Mouse (Mus musculus) forebrain, embryonic 14.5 days (tissue): ENCODE data around the gene Ndufs5. TPM values are rescaled to one million over a fixed set of nuclear protein-coding genes. Genes with fewer than 3 reads are reported as not detected.
A peak's percentile ranks its signal among the peaks of the same experiment; 100 is the strongest.

Experiments used
- ATAC-seq: fragments of 200-750 bp; cut with Nextera tagmentation; 2 replicates; pipeline ENCODE4 v1.8.0; 2017; ENCODE audit warnings: mild to moderate bottlenecking, moderate library complexity
- DNase-seq: peaks from one replicate; pipeline ENCODE4 v3.0.0-alpha.2; 2015; ENCODE audit warnings: low spot score
- H3K27ac ChIP-seq: fragments of 300-500 bp; sonication (generic); 2 replicates; pipeline ENCODE4 v1.5.1; 2014; ENCODE audit warnings: low read depth, mild to moderate bottlenecking, control low read depth, low read length, moderate library complexity
- H3K27me3 ChIP-seq: fragments of 300-500 bp; sonication (generic); replicated peaks from 2 replicates; pipeline ENCODE4 v1.6.1; 2014; ENCODE audit warnings: low read length, control low read depth, mixed read lengths; ENCODE audit not compliant: control insufficient read depth, insufficient read depth
- H3K36me3 ChIP-seq: fragments of 300-500 bp; sonication (generic); 2 replicates; pipeline ENCODE4 v1.6.1; 2014; ENCODE audit warnings: low read length, control low read depth; ENCODE audit not compliant: control insufficient read depth, insufficient read depth
- H3K4me1 ChIP-seq: fragments of 300-500 bp; sonication (generic); 2 replicates; pipeline ENCODE4 v1.6.1; 2014; ENCODE audit warnings: antibody characterized with exemption, low read length, control low read depth; ENCODE audit not compliant: control insufficient read depth, insufficient read depth
- H3K4me2 ChIP-seq: fragments of 300-500 bp; sonication (generic); 2 replicates; pipeline ENCODE4 v1.6.1; 2014; ENCODE audit warnings: mild to moderate bottlenecking, control low read depth, low read length
- H3K4me3 ChIP-seq: fragments of 300-500 bp; sonication (generic); 2 replicates; pipeline ENCODE4 v1.5.1; 2014; ENCODE audit warnings: low read depth, low read length, control low read depth
- H3K9ac ChIP-seq: fragments of 300-500 bp; sonication (generic); 2 replicates; pipeline ENCODE4 v1.6.1; 2014; ENCODE audit warnings: mild to moderate bottlenecking, low read length, control low read depth, moderate library complexity
- H3K9me3 ChIP-seq: fragments of 300-500 bp; sonication (generic); replicated peaks from 2 replicates; pipeline ENCODE4 v1.6.1; 2016; ENCODE audit warnings: low read length, control low read depth, mixed read lengths; ENCODE audit not compliant: control insufficient read depth
- WGBS: fragments of 180-500 bp; shearing (Covaris S2); extraction: QIAGEN DNeasy Blood & Tissue Kit; methylation state at CpG from one replicate; pipeline ENCODE4 v1.1.7; 2014; 5-methylcytosine and 5-hydroxymethylcytosine counted together
- polyA plus RNA-seq: library from polyadenylated mRNA; unstranded; fragments of >200 nt; fragmentation: Nextera tagmentation; extraction: Ambion mirVana; gene quantifications from 2 replicates; pipeline ENCODE4 v1.2.1, GENCODE M21; 2014

Gene Ndufs5
- polyA plus RNA-seq, 1 experiment from 2014 or later = 481 TPM

DNA sequence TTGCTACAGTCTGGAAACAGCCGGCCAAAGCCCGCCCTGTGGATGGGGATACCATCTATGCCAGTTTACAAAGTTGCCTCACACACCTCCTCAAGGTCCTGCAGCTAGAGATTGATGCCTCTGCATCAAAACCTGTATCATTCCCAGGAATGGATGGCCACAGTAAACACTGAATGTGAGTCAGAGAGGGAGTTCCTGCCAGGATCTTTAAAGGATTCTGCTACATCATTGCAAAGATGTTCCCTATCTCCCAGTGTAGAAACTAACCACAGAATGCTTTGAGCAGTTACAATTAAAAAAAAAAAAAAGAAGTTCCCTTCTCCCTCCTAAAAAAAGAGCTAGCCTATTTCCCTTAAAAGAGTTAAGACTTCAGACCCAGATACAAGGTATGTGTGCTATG is 12.7 kb downstream of the Ndufs5 start:
- Histone ChIP-seq H3K27ac (no peak overlapping the region), H3K27me3 (no peaks in the 10 kb centered on the region), H3K4me1 (no peaks in the 10 kb centered on the region), H3K4me2 (no peak overlapping the region), H3K9ac (no peak overlapping the region), H3K9me3 (no peaks in the 10 kb centered on the region), H3K36me3 (no peaks in the 10 kb centered on the region), H3K4me3 (no peak overlapping the region)
- 88% methylated on average over 2 of the region's 2 CpGs for WGBS
- no peak for DNase-seq
- ATAC-seq = no peak

DNA sequence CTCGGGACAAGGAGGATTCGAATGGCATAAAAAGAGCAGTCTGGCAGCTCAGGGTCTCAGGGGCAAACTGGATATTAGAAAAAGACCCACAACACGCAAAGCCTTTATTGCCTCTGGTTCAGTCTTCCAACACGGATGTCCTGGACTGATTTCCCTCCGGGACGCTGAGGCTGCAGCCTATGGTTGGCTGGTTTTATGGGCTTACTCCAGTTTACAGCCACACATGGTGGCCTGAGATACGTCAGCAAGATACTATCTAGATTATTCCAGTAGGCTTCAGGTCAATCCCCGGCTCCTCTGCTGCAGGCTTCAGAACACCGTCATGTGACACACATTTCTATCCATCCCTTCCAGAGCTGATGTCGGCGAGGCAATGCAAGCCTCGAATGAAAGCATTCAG is 24.6 kb downstream of the Ndufs5 start:
- H3K4me2 ChIP-seq = no peak overlapping the region
- ATAC-seq (no peak), DNase-seq (no peak)
- H3K27me3 ChIP-seq = no peaks in the 10 kb centered on the region
- WGBS = 87% methylated on average over 12 of the region's 12 CpGs
- no peak overlapping the region for H3K27ac ChIP-seq
- no peak overlapping the region for H3K9ac ChIP-seq
- H3K9me3 ChIP-seq = no peaks in the 10 kb centered on the region
- no peaks in the 10 kb centered on the region for H3K36me3 ChIP-seq
- H3K4me1 ChIP-seq = no peaks in the 10 kb centered on the region
- no peak overlapping the region for H3K4me3 ChIP-seq

GRCm38 (mm10) chr4:123692071-123692470 is 25.9 kb downstream of the Ndufs5 start:
- no peaks in the 10 kb centered on the region for H3K36me3 ChIP-seq
- no peaks in the 10 kb centered on the region for H3K27me3 ChIP-seq
- ATAC-seq (no peak), DNase-seq (no peak)
- 80% methylated on average over 3 of the region's 3 CpGs for WGBS
- no peaks in the 10 kb centered on the region for H3K9me3 ChIP-seq
- H3K4me2 ChIP-seq = no peak overlapping the region
- peaks cover 3% of the 10 kb centered on the region; the same call in 1 of the 2 replicates for H3K4me1 ChIP-seq
- H3K9ac ChIP-seq = no peak overlapping the region
- no peak overlapping the region for H3K27ac ChIP-seq
- H3K4me3 ChIP-seq = no peak overlapping the region

GRCm38 (mm10) chr4:123690311-123690710 is 27.7 kb downstream of the Ndufs5 start:
- no peaks in the 10 kb centered on the region for H3K9me3 ChIP-seq
- no peak overlapping the region for H3K9ac ChIP-seq
- H3K4me2 ChIP-seq = no peak overlapping the region
- ATAC-seq (no peak), DNase-seq (no peak)
- H3K36me3 ChIP-seq = no peaks in the 10 kb centered on the region
- peaks cover 10% of the 10 kb centered on the region; the same call in 1 of the 2 replicates for H3K4me1 ChIP-seq
- WGBS = 87% methylated on average over 10 of the region's 10 CpGs
- H3K27ac ChIP-seq = no peak overlapping the region
- no peak overlapping the region for H3K4me3 ChIP-seq
- no peaks in the 10 kb centered on the region for H3K27me3 ChIP-seq

- Histone ChIP-seq H3K27ac (peak overlapping the region; percentile 86), H3K9ac (peak overlapping the region; percentile 97), H3K4me1 (peaks cover 14% of the 10 kb centered on the region; the same call in 1 of the 2 replicates), H3K36me3 (peaks cover 19% of the 10 kb centered on the region), H3K4me3 (peak overlapping the region; percentile 89), H3K27me3 (no peaks in the 10 kb centered on the region), H3K9me3 (no peaks in the 10 kb centered on the region), H3K4me2 (peak overlapping the region; percentile 95)
- DNase-seq (peak; percentile 53), ATAC-seq (peak; percentile 66)
- under 1% methylated on average over 39 of the region's 89 CpGs for WGBS
These were observed 30.8 kb downstream of the Ndufs5 start for GRCm38 (mm10) chr4:123687025-123687781.

GRCm38 (mm10) chr4:123686368-123687024 is 31.5 kb downstream of the Ndufs5 start:
- Histone ChIP-seq H3K4me1 (peaks cover 14% of the 10 kb centered on the region; the same call in 1 of the 2 replicates), H3K36me3 (peaks cover 19% of the 10 kb centered on the region), H3K9ac (peak overlapping the region; percentile 97), H3K27ac (peak overlapping the region; percentile 86), H3K4me2 (peak overlapping the region; percentile 95), H3K4me3 (peak overlapping the region; percentile 89), H3K9me3 (no peaks in the 10 kb centered on the region), H3K27me3 (no peaks in the 10 kb centered on the region)
- peak; percentile 49 for DNase-seq
- ATAC-seq = peak; percentile 57
- WGBS = under 1% methylated on average over 54 of the region's 56 CpGs

DNA sequence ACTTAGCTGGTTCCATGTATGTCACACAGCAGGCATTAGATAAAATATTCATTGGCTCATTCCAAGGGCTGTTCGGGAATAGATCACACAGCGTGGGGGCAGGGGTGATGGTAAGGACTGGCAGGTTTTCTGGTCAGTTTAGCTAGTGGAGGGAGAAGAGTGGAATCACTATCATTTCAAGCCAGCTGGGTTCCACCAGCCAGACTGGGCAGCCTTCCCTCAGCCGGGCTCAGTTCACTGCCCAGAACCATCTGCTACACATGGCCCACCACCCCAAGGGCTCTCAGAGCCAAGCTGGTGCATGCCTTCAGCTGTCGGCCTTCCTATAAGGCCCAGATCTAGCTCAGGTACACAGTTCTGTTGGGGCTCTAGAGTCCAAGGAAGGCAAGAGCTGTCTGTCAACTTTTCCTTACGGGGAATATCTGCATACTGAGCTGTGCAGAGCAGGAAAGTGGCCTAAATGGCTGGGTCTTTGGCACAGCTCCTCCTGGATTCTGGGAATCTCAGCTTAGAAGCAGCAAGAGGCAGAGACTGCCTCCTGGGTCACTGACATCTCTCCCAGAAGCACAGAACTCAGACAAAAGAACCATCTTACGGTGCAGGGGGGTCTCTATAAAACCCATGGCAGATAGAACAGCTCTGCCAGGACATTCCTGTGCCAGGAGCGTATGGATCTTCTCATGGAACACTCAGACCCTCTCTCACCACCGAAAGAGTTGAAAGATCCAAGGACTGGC is 32.3 kb downstream of the Ndufs5 start:
- 53% methylated on average over 8 of the region's 8 CpGs for WGBS
- Histone ChIP-seq H3K27ac (peak overlapping the region; percentile 86), H3K4me3 (peak overlapping the region; percentile 89), H3K4me1 (peaks cover 14% of the 10 kb centered on the region; the same call in 1 of the 2 replicates), H3K4me2 (peak overlapping the region; percentile 95), H3K9ac (peak overlapping the region; percentile 97), H3K27me3 (no peaks in the 10 kb centered on the region), H3K9me3 (no peaks in the 10 kb centered on the region), H3K36me3 (peaks cover 19% of the 10 kb centered on the region)
- DNase-seq (no peak), ATAC-seq (0 out of 2 replicates have a peak, but pooled peaks have one; percentile 5)

DNA sequence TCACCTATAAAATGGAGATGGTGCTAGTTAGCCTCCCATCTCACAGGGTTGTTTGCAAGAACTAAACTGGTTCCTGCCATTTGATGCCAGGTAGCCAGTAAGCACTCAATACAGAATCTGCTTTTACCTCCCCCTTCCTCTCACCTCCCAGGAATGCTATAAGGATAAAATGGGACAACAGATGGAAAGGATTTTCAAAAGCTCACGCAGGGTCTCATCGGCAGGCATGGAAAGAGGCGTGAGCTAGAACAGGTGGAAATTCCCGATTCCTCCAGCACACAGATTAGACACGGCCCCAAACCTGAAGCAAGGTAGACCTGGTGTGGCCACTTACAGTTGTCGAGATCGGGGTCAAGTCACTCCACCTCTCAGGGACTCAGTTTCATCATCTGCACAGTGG is 33.0 kb downstream of the Ndufs5 start:
- peaks cover 14% of the 10 kb centered on the region; the same call in 1 of the 2 replicates for H3K4me1 ChIP-seq
- peak overlapping the region; percentile 95 for H3K4me2 ChIP-seq
- H3K9me3 ChIP-seq = no peaks in the 10 kb centered on the region
- H3K9ac ChIP-seq = peak overlapping the region; percentile 97; the same call in 1 of the 2 replicates
- no peaks in the 10 kb centered on the region for H3K27me3 ChIP-seq
- H3K4me3 ChIP-seq = peak overlapping the region; percentile 89
- DNase-seq (no peak), ATAC-seq (no peak)
- peaks cover 23% of the 10 kb centered on the region for H3K36me3 ChIP-seq
- no peak overlapping the region for H3K27ac ChIP-seq
- 84% methylated on average over 7 of the region's 7 CpGs for WGBS
